Mouse (Mus musculus) frontal cortex, postnatal 10 days (tissue): ENCODE data around the gene Tnfrsf8.
"Not testable (repeated sequence)": the region's sequence is repeated elsewhere in the genome, so short reads cannot be mapped to it uniquely, and the experiment has no call there.

Source experiments
- DNase-seq, 2 experiments: peaks; one replicate each; pipeline ENCODE4 v3.0.0; 2022; ENCODE audit warnings: low spot score in 2 of 2, mixed read lengths in 1 of 2

The Tnfrsf8 gene

DNA sequence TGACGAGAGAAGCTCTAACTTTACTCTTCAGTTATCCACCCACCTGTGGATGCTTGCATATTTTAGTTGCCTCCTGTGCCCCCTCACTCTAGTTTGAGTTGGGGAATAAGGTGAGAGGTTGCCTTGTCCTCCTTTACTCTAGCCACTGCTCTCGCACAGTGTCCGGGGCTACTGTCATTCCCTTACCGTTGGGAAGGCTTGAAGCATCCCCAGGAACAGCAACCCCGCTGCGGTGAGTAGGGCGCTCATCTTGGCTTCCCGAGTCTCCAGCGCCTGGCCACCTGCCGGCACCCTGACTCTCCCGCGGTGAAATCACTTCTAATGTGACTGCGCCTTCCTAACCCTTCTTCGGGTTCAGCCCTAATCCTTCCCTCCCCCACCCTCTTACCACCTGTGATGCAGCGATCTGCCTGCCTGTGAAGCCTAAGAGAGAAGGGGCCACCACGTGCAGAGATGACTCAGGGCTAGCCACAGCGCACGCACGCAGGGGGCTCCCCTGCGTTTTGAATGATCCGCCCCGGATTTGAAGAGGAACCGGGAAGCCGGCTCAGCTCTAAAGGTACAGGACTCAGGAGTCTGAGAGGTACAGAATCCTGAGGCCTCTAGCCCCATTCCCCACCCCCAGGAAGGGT, at the start of gene Tnfrsf8:
Tnfrsf8 (minus strand) TSS at position 329 of the 632 bp plus-strand sequence.
- no peak for DNase-seq

GRCm38 (mm10) chr4:145361635-145362034, 46.7 kb upstream of the Tnfrsf8 start:
- DNase-seq: not testable (repeated sequence)

- DNase-seq: no peak
Observed at GRCm38 (mm10) chr4:145361065-145361464, 46.1 kb upstream of the Tnfrsf8 start.

DNA sequence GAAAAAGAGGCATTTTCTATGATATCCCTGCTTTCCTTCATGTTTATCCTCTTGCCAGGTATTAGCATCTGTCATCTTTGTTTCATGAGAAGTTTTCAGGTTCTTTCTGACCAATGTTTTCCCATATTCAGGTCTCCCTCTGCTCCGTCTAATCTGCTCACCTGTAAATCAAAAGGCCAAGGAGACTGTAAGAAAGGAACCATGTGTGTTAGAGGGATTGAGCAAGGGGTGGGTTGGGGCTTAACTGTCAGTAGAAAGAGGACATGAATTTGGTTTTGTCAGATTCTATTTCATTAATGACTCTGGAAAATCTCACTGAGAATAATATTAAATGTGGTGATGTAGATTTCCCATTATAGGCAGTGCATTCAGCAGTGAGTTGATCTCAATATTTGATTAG, 45.6 kb upstream of the Tnfrsf8 start:
- DNase-seq: no peak

GRCm38 (mm10) chr4:145356234-145356633, 41.3 kb upstream of the Tnfrsf8 start:
- DNase-seq: no peak

GRCm38 (mm10) chr4:145353855-145354254, 38.9 kb upstream of the Tnfrsf8 start:
- no peak for DNase-seq

DNA sequence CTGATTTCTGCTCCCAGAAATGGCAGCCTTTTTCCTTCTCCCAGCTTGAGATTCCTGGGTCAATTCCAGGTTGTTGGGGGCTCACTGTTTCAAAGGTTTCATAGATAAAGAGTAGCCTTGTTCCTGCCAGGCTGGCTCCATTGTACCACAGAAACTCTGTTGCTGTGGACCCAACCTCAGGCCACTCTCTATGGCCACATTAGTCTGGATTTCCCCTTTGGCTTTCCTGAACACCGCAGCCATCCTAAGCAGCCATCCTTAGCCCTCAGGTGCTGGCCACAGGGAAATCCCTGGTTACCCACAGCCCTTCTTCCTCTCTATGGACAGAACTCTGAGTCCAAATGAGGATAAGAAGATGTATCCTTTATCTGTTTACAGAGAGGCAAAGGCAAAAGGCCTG, 30.0 kb upstream of the Tnfrsf8 start:
- no peak for DNase-seq

DNA sequence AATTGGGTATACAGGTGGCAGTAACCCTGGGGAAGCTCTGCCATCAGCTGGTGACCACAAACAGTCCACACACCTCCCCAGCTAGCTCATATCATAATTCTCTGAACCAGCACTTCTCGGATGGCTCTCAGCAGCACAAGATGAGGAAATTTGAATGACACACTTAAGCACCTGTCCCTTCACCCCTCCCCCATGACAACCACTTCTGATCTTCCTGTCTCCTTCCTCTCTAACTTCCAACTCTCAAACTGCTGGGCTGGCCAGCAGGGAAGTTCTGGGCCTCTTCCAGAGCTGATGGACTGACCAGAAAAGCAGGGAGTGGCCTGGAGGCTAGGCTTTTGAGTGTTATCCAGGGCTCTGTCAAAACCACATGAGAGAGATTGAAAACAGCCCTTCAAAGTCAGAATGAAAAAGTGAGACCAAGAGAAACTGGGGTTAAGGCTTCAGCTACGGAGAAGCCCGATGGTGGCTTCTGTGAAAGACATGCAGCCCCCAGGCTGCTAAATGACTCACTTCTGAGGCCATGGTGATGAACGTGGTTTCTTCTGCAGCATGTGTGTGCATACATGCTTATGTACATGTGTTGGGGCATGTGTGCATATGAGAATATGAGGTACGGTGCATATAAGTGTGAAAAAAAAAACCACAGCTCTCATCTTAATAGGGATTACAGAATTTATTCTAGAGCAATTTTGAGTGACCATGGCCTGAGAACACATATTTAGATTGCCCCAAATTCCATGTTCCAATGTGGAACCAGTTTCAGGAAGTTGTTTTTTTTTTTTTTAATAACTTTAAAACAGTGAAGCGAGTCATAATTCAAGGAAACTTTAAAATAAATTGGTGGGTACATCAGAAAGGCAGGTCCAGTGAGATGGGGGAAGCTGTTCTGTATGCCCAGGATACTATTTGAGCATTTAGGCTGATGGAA, 27.2 kb upstream of the Tnfrsf8 start:
- no peak for DNase-seq

DNA sequence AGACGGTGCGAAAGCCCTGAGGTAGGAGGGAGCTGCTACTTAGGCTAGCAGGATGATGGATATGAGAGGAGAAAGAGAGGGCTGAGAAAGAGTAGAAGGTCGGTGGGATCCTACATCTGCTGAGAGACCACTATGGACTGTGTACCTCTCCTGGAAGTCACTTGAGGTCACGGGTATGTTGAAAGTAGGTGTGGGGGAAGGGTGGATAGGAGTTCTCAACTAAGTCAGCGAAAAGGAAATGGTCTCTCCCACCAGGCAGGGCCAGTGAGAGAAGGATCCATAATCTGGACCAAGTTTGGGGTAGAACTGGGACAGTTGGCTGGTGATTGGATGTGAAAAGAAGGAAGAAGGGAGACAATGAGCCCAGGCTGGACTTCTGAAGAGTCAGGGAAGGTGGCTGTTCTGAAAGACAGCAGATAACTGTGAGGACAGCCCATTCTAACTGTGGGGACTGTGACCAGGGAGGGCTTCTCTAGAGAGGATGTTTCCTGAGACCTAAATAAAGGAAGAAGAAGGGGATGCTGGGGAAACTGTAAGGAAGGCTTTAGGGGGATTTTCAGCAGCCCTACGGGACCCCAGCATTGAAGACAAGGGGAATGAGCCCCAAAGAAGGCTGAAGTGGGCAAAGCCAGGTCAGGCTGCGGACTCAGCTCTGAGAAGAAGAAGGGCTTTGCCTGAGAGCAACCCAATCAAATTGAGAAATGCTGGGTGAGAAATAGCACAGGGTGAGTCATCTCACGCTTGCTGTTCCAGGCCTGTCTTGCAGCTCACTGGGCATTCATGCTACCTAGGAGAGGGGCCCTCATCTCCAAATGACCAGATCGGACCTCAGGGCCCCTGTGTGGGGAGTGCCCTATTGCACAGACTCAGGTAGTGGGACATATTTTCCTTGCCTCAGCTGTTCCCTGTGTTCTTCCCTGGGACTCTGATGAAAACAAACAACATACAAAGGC, 23.2 kb upstream of the Tnfrsf8 start:
- DNase-seq: no peak

DNA sequence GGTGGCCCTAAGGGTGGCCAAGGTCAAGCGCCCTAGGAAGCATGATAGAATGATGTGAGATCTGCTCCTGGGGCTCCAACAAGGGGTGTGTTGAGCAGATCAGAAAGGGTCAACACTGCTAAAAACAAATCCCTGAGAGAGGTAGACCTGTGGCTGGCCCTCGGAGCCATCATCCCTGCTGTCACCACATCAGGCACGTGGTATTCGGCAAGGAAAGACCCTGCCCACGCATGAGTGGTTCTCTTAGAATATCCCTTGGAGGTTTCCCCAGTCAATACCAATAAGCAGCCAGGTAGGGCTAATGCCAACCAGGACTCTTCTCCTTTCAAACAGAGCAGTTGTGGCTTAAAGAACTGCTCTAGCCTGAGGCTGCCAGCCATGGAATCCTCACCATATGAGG, 21.6 kb upstream of the Tnfrsf8 start:
- no peak for DNase-seq

DNA sequence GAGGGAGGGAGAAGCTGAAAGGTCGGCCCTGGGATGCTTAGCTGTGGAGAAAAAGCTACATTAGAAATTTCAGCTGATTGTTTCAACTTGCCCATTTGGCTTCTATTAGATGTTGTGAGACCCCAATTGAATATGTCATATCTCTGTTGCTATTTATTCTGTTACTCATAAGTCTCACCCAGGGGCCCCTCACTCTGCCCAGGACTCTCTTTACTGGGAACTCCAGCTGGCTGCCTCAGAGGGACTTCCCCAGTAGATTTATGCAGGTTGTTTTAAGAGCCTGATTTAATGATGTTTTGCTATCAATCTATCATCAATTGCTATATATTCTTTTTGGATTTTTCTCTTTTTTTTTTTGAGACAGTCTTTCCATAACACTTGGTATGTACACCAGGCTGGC, 21.1 kb upstream of the Tnfrsf8 start:
- DNase-seq: no peak

GRCm38 (mm10) chr4:145323631-145324030, 8.7 kb upstream of the Tnfrsf8 start:
- no peak for DNase-seq

DNA sequence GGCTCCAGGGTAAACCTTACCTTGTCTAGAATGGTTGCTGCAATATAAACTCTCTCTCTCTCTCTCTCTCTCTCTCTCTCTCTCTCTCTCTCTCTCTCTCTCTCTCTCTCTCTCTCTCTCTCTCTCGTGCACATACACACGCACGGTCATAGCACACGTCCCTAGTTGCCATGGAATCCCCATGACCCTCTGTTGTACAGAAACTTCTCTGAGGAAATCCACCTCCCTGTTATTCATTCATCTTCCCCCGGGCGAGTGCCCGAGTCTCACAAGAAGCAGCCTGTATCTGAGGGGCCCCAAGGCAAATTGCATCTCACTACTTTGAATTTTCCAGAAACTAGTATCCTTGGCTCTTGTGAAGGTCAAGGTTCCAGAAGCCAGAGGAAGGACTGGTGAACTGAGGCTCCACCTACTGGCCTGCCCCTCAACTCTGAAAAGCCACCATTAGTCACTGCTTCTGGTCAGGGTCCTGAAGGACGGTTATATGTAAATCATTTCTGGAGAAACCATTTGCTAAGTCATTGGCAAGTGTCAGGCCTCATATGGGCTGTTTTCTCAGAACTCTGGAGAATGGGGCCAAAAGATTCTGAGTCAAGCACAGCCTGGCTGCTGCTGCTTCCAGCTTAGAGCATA, 8.1 kb upstream of the Tnfrsf8 start:
- DNase-seq: no peak

GRCm38 (mm10) chr4:145322211-145322610, 7.2 kb upstream of the Tnfrsf8 start:
- no peak for DNase-seq

- no peak for DNase-seq
Observed at GRCm38 (mm10) chr4:145320624-145321023, 5.7 kb upstream of the Tnfrsf8 start.

DNA sequence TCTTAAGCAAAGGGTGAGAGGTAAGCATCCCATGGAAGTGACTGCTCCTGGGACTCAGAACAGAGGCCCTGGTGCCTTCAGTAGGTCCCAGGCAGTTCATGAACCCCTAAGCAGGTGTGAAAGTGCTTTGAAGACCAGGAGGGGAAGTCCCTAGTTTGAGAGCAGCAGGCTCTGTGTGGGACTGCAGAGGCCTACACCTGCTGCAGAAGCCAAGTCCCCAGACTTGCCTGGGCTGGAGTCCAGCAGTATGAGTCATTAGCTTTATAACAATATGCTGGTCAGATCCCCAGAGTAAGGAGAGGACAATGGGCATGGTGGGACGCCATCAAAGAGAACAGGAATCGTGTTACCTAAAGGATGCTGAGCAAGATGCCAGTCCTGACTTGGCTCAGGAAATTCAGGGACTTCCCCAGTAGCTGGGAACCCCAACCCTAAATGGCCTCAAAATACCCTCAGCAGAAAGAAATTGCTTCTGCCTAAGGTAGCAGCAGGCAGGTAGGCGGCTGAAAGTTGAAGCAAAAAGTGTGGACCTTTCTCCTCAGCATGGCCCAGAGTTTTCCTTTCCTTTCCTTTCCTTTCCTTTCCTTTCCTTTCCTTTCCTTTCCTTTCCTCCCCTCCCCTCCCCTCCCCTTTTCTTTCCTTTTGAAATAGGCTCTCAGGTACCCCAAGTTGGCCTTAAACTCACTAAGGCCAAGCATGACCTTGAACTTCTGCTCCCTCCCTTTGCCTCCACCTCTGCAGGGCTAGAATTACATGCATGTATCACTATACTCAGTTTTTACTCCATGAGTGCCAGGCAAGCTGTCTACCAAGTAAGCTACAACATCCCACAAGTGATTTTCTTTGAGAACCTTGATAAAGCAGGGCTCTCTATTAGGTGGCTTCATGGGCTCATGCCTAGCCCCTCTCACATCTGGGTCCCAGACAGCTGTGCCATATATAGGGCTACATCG, 4.6 kb upstream of the Tnfrsf8 start:
- no peak for DNase-seq

DNA sequence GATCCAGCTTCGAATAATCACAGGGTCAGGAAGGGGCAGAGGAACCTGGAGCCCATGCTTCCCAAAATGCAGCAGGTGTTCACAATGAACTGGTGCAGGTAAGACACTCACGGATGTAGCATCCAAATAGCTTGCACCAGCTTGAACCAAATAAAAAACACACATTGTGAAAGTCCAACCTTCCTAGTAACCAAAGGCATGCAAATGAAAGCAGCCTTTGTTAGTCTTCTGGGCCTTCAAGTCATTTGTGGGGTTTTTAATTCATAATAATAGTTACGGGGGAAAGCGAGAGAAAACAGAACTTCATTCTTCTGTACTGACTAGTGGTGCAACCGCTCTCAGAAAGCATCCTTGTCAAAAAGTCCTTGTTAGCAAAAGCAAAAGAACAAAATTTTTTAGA, 1.7 kb upstream of the Tnfrsf8 start:
- DNase-seq: no peak

GRCm38 (mm10) chr4:145313966-145314365, 998 bp downstream of the Tnfrsf8 start:
- DNase-seq: no peak

DNA sequence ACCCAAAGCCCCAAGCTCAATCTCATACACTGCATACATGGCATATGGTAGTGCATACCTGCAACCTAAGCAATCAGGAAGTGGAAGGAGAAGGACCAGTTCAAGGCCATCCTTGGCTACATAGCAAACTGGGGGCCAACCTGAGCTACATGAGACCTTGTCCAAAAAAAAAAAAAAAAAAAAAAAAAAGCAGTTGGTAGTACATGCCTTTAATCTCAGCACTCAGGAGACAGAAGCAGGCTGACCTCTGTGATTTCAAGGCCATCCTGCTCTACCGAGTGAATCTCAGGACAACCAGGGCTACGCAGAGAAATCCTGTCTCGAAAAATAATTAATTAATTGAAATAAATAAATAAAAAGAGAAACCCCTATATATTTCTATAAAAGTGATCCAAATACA, 1.7 kb downstream of the Tnfrsf8 start:
- no peak for DNase-seq

DNA sequence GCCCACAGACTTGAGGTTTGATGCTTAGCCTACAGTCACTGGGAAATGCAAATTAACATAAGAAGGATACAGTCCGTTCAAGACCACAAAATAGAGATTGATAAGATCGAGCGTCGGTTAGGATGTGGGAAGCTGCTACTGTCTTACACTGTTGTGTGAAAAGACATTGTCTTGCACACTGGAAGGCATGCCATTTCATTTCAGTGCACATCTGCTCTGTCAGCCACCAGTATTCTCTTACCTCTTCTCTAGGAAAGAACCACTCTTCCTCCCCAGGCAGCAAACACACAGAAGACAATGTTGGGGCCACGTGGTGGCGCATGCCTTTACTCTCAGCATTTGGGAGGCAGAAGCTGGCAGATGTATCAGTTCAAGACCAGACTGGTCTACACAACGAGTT, 2.4 kb downstream of the Tnfrsf8 start:
- no peak for DNase-seq
